Mouse (Mus musculus) bone marrow, adult 2 months (tissue): ENCODE results near the gene Akap12.

Experiments used
- CTCF ChIP-seq: fragments of 200-500 bp; IDR thresholded peaks from 2 replicates; pipeline ENCODE4 v1.5.1; 2011; ENCODE audit warnings: low read length, control low read depth; ENCODE audit not compliant: control insufficient read depth, insufficient read depth
- POLR2A ChIP-seq: fragments of 200-500 bp; IDR thresholded peaks from 2 replicates; pipeline ENCODE4 v1.6.1; 2011; ENCODE audit warnings: low read depth, mild to moderate bottlenecking, control low read depth, low read length, borderline replicate concordance; ENCODE audit not compliant: control insufficient read depth

DNA sequence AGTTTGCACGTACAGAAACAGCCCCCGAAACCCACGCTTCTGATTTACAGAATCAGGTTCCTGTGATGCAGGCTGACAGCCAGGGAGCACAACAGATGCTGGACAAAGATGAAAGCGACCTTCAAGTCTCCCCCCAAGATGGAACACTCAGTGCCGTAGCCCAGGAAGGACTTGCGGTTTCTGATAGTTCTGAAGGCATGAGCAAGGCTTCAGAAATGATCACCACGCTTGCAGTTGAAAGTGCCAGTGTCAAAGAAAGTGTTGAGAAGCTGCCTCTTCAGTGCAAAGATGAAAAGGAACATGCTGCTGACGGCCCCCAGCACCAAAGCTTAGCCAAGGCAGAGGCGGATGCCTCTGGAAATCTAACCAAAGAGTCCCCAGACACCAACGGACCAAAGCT, 91.3 kb downstream of the Akap12 start:
- no peak for TF ChIP-seq CTCF
- TF ChIP-seq POLR2A, result no peak
